Mouse (Mus musculus) hindbrain, embryonic 16.5 days (tissue): ENCODE data around the gene Saa3. TPM values are rescaled to one million over a fixed set of nuclear protein-coding genes. Genes with fewer than 3 reads are reported as not detected.
"Not testable (repeated sequence)": the region's sequence is repeated elsewhere in the genome, so short reads cannot be mapped to it uniquely, and the experiment has no call there.

Source experiments
- ATAC-seq: fragments of 200-750 bp; cut with Nextera tagmentation; 2 replicates; pipeline ENCODE4 v1.8.0; 2017; ENCODE audit warnings: moderate TSS enrichment, moderate library complexity
- H3K27ac ChIP-seq: fragments of 300-500 bp; sonication (generic); 2 replicates; pipeline ENCODE4 v1.5.1; 2014; ENCODE audit warnings: low read depth, mild to moderate bottlenecking, control low read depth, low read length, moderate library complexity
- H3K27me3 ChIP-seq: fragments of 300-500 bp; sonication (generic); replicated peaks from 2 replicates; pipeline ENCODE4 v1.6.1; 2014; ENCODE audit warnings: low read length; ENCODE audit not compliant: control insufficient read depth, insufficient read depth
- H3K36me3 ChIP-seq: fragments of 300-500 bp; sonication (generic); 2 replicates; pipeline ENCODE4 v1.6.1; 2014; ENCODE audit warnings: mild to moderate bottlenecking, low read length, moderate library complexity, mixed read lengths; ENCODE audit not compliant: control insufficient read depth, insufficient read depth
- H3K4me1 ChIP-seq: fragments of 300-500 bp; sonication (generic); 2 replicates; pipeline ENCODE4 v1.6.1; 2014; ENCODE audit warnings: low read depth, low read length; ENCODE audit not compliant: control insufficient read depth, insufficient read depth
- H3K4me2 ChIP-seq: fragments of 300-500 bp; sonication (generic); 2 replicates; pipeline ENCODE4 v1.6.1; 2014; ENCODE audit warnings: mild to moderate bottlenecking, low read length, control low read depth, moderate library complexity
- H3K4me3 ChIP-seq: fragments of 300-500 bp; sonication (generic); 2 replicates; pipeline ENCODE4 v1.5.1; 2014; ENCODE audit warnings: mild to moderate bottlenecking, low read length, control low read depth, moderate library complexity
- H3K9ac ChIP-seq: fragments of 300-500 bp; sonication (generic); 2 replicates; pipeline ENCODE4 v1.6.1; 2014; ENCODE audit warnings: low read depth, mild to moderate bottlenecking, control low read depth, low read length, moderate library complexity
- H3K9me3 ChIP-seq: fragments of 300-500 bp; sonication (generic); 2 replicates; pipeline ENCODE4 v1.6.1; 2014; ENCODE audit warnings: mild to moderate bottlenecking, low read length, moderate library complexity; ENCODE audit not compliant: control insufficient read depth
- WGBS: fragments of 180-500 bp; shearing (Covaris S2); extraction: QIAGEN DNeasy Blood & Tissue Kit; methylation state at CpG from one replicate; pipeline ENCODE4 v1.1.7; 2014; 5-methylcytosine and 5-hydroxymethylcytosine counted together
- polyA plus RNA-seq: library from polyadenylated mRNA; unstranded; fragments of >200 nt; fragmentation: Nextera tagmentation; extraction: Ambion mirVana; gene quantifications from 2 replicates; pipeline ENCODE4 v1.2.1, GENCODE M21; 2015

The Saa3 gene
- polyA plus RNA-seq, 1 experiment from 2014 or later: 0.20 TPM

DNA sequence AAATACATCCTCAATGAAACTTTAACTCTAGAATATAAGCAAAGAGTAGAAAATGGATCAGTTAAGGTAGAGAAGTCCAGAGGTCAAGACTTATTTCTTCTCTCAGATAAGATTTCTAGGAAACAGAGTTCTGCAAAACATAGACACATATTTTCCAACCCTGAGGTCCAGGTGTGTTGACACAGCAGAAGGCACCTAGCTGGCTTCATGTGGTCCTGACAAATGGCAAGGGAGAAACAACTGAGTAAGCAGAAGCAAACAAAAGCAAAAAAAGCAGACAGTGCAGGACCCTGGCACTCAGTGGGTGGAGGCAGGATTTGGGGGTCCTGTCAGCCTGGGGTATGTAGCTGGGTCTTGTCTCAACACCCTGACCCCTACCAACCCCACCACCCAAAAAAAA, 34.8 kb downstream of the Saa3 start:
- Histone ChIP-seq H3K27ac (no peak overlapping the region), H3K4me1 (no peaks in the 10 kb centered on the region), H3K4me2 (no peak overlapping the region), H3K4me3 (no peak overlapping the region), H3K27me3 (no peaks in the 10 kb centered on the region), H3K9me3 (0 out of 2 replicates have a peak, but pooled peaks cover 3% of the 10 kb centered on the region), H3K9ac (no peak overlapping the region), H3K36me3 (no peaks in the 10 kb centered on the region)
- ATAC-seq: no peak

GRCm38 (mm10) chr7:46679044-46679443, 36.5 kb downstream of the Saa3 start:
- H3K4me1 ChIP-seq, H3K9me3 ChIP-seq, H3K9ac ChIP-seq, H3K27ac ChIP-seq, H3K36me3 ChIP-seq, H3K4me2 ChIP-seq, H3K27me3 ChIP-seq, H3K4me3 ChIP-seq, ATAC-seq: not testable (repeated sequence)
- 84% methylated on average over 7 of the region's 7 CpGs for WGBS

- Histone ChIP-seq H3K9me3 (0 out of 2 replicates have a peak, but pooled peaks cover 3% of the 10 kb centered on the region), H3K9ac (no peak overlapping the region), H3K27ac (no peak overlapping the region), H3K27me3 (no peaks in the 10 kb centered on the region), H3K36me3 (no peaks in the 10 kb centered on the region), H3K4me2 (no peak overlapping the region), H3K4me1 (no peaks in the 10 kb centered on the region), H3K4me3 (no peak overlapping the region)
- no peak for ATAC-seq
- WGBS: 87% methylated on average over 3 of the region's 3 CpGs
Measured at GRCm38 (mm10) chr7:46678417-46678816, 37.1 kb downstream of the Saa3 start.

GRCm38 (mm10) chr7:46676808-46677360, 38.6 kb downstream of the Saa3 start:
- Histone ChIP-seq H3K9me3 (no peaks in the 10 kb centered on the region), H3K4me3 (no peak overlapping the region), H3K27me3 (no peaks in the 10 kb centered on the region), H3K27ac (no peak overlapping the region; the same call in 1 of the 2 replicates), H3K4me1 (no peaks in the 10 kb centered on the region), H3K36me3 (no peaks in the 10 kb centered on the region), H3K4me2 (no peak overlapping the region), H3K9ac (no peak overlapping the region)
- 55% methylated on average over 5 of the region's 5 CpGs for WGBS
- ATAC-seq: peak; percentile 67

DNA sequence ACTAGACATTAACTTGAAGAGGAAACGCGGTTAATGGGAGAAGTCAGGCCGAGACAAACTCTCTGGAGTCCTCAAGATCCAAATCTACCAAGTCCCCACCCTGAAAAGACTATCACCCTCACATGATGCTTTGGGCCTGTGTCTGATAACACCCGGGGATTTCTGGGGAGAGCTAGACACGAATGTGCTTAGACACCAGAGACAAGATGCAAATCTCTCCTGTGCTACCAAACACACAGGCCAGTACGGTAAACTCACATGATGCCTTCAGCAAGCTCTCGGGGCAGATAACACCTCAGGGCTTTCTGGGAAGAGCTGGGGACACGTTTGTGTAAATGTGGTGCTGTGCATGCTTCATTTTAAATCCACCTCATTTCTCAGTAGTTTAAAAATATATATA, 39.6 kb downstream of the Saa3 start:
- Histone ChIP-seq H3K4me3 (no peak overlapping the region), H3K9me3 (no peaks in the 10 kb centered on the region), H3K27me3 (no peaks in the 10 kb centered on the region), H3K4me2 (no peak overlapping the region), H3K4me1 (no peaks in the 10 kb centered on the region), H3K9ac (no peak overlapping the region), H3K27ac (no peak overlapping the region), H3K36me3 (no peaks in the 10 kb centered on the region)
- 89% methylated on average over 8 of the region's 8 CpGs for WGBS
- ATAC-seq: no peak

GRCm38 (mm10) chr7:46675061-46675460, 40.4 kb downstream of the Saa3 start:
- Histone ChIP-seq H3K36me3 (no peaks in the 10 kb centered on the region), H3K27me3 (no peaks in the 10 kb centered on the region), H3K4me1 (no peaks in the 10 kb centered on the region), H3K4me2 (no peak overlapping the region), H3K4me3 (no peak overlapping the region), H3K27ac (no peak overlapping the region), H3K9me3 (no peaks in the 10 kb centered on the region), H3K9ac (no peak overlapping the region)
- WGBS: 89% methylated on average over 7 of the region's 7 CpGs
- ATAC-seq: no peak

DNA sequence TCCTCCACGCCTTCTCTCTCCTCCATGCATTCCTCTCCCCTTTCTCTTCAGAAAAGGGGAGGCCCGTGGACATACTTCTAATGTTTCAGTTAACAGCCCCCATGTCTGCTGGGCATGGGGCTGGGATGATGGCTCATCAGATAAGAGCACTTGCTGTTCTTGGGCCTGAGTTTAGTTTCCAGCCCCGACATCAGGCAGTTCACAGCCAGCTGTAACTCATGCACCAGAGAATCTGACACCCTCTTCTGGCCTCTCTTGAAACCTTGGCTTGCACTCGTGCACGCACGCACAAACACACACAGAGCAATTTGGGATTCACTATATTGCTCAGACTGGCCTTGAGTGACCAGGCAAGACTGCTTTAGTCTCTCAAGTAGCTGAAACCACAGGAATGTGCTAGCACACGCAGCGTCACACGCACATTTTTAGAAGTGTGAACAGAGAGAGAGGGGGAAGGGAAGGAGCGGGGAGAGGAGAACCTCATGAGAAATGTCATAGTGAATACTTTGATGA, 43.3 kb downstream of the Saa3 start, which contains the start of gene Tph1:
Gene Tph1, minus strand, starts transcription at position 378 of the 513 bp plus-strand sequence.
- 68% methylated on average over 10 of the region's 10 CpGs for WGBS
- H3K9me3 ChIP-seq: no peaks in the 10 kb centered on the region

GRCm38 (mm10) chr7:46667256-46667655, 48.2 kb downstream of the Saa3 start:
- Histone ChIP-seq H3K27ac (no peak overlapping the region), H3K4me3 (peak overlapping the region; percentile 1), H3K36me3 (no peaks in the 10 kb centered on the region), H3K4me1 (peaks cover 4% of the 10 kb centered on the region; the same call in 1 of the 2 replicates), H3K9me3 (no peaks in the 10 kb centered on the region), H3K9ac (no peak overlapping the region), H3K27me3 (no peaks in the 10 kb centered on the region), H3K4me2 (peak overlapping the region; percentile 47)
- peak; percentile 50 for ATAC-seq
- 1% methylated on average over 21 of the region's 21 CpGs for WGBS

More for the DNA sequence above, 43.3 kb downstream of the Saa3 start, which contains the start of gene Tph1:
- no peak within 1 kb of the TSS for H3K4me3 ChIP-seq
- no peak for ATAC-seq
- H3K27me3 ChIP-seq: no peaks in the 10 kb centered on the region
- no peak within 1 kb of the TSS for H3K27ac ChIP-seq
- no peak within 1 kb of the TSS for H3K4me2 ChIP-seq
- peaks cover 2% of the 10 kb centered on the region; the same call in 1 of the 2 replicates for H3K4me1 ChIP-seq
- H3K9ac ChIP-seq: no peak within 1 kb of the TSS
- H3K36me3 ChIP-seq: no peaks in the 10 kb centered on the region

DNA sequence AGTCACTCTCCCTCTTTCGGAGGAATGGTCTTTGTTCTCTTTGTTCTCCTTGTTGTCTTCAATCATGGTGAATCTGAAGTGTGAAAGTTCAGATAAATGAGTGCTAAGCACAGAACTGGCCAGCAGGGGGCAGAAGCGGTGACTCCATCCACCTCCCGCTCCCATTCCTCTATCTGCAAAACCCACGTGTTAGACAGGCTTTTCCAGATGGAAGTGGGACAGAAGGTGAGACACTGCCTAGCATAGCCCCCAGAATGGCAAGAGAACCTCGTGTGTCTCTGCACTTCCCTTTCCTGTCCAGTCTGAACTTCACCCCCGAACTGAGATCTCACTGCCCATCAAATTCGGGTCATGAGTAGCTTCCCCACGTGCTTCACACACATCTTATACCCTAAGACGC, 50.3 kb downstream of the Saa3 start:
- H3K27ac ChIP-seq: no peak overlapping the region
- H3K9me3 ChIP-seq: no peaks in the 10 kb centered on the region
- H3K4me1 ChIP-seq: peaks cover 9% of the 10 kb centered on the region
- H3K4me3 ChIP-seq: no peak overlapping the region
- no peak overlapping the region for H3K9ac ChIP-seq
- no peak overlapping the region for H3K4me2 ChIP-seq
- 42% methylated on average over 9 of the region's 9 CpGs for WGBS
- H3K27me3 ChIP-seq: no peaks in the 10 kb centered on the region
- H3K36me3 ChIP-seq: no peaks in the 10 kb centered on the region
- ATAC-seq: no peak
